Mouse (Mus musculus): ENCODE data around the gene Htt.

DNA sequence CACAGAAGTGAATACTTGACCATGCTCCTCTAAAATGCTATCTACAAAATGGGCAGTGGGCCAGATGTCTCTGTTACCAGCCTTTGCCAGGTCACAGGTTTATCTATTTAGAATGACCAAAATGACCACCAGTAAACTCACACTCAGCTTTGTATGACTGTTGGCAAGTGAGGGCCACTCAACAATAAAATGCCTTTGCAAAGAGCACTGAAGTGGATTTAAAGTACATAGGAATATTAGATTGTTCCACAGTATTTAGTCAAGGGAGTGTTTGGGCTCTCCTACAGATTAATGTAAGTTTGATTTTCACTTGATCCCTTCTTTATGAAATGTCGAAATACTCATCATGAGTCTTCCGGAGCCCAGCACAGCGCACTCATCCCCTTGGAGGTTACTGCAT, 92.5 kb downstream of the Htt start:
- no peak for TF ChIP-seq CTCF (IDR thresholded peaks at IDR 0.05; ENCODE audit: insufficient read depth, low read depth, low read length)
- TF ChIP-seq POLR2A (IDR thresholded peaks at IDR 0.05; ENCODE audit: insufficient read depth, low read depth, low read length), result no peak

Data from olfactory bulb, adult 2 months (tissue).